Mouse (Mus musculus) intestine, embryonic 14.5 days (tissue): ENCODE results near the gene Hoxb6. TPM values are rescaled to one million over a fixed set of nuclear protein-coding genes. Genes with fewer than 3 reads are reported as not detected.

Experiments
- ATAC-seq: fragments of 200-750 bp; cut with Nextera tagmentation; replicated peaks from 2 replicates; pipeline ENCODE4 v1.8.0; 2017; ENCODE audit warnings: low read depth, moderate number of reproducible peaks, moderate TSS enrichment, moderate library complexity; ENCODE audit not compliant: low FRiP score, low TSS enrichment
- DNase-seq: peaks from one replicate; pipeline ENCODE4 v3.0.0-alpha.2; 2018; ENCODE audit warnings: low spot score
- H3K27ac ChIP-seq: fragments of 300-500 bp; sonication (generic); 2 replicates; pipeline ENCODE4 v1.5.1; 2014; ENCODE audit warnings: low read depth, mild to moderate bottlenecking, control low read depth
- H3K27me3 ChIP-seq: fragments of 300-500 bp; sonication (generic); replicated peaks from 2 replicates; pipeline ENCODE4 v1.6.1; 2014; ENCODE audit warnings: low read length, control low read depth; ENCODE audit not compliant: control insufficient read depth, insufficient read depth
- H3K36me3 ChIP-seq: fragments of 300-500 bp; sonication (generic); 2 replicates; pipeline ENCODE4 v1.6.1; 2014; ENCODE audit warnings: low read length, control low read depth; ENCODE audit not compliant: control insufficient read depth, insufficient read depth
- H3K4me1 ChIP-seq: fragments of 300-500 bp; sonication (generic); replicated peaks from 2 replicates; pipeline ENCODE4 v1.6.1; 2014; ENCODE audit warnings: low read length, control low read depth, mixed read lengths; ENCODE audit not compliant: control insufficient read depth, insufficient read depth
- H3K4me2 ChIP-seq: fragments of 300-500 bp; sonication (generic); 2 replicates; pipeline ENCODE4 v1.6.1; 2014; ENCODE audit warnings: low read length
- H3K4me3 ChIP-seq: fragments of 300-500 bp; sonication (generic); 2 replicates; pipeline ENCODE4 v1.5.1; 2014; ENCODE audit warnings: low read depth, low read length, control low read depth, mixed read lengths
- H3K9ac ChIP-seq: fragments of 300-500 bp; sonication (generic); 2 replicates; pipeline ENCODE4 v1.6.1; 2014; ENCODE audit warnings: mild to moderate bottlenecking, low read length
- H3K9me3 ChIP-seq: fragments of 300-500 bp; sonication (generic); 2 replicates; pipeline ENCODE4 v1.6.1; 2016; ENCODE audit warnings: low read length, control low read depth; ENCODE audit not compliant: control insufficient read depth
- WGBS: fragments of 180-500 bp; shearing (Covaris S2); extraction: QIAGEN DNeasy Blood & Tissue Kit; methylation state at CpG from one replicate; pipeline ENCODE4 v1.1.7; 2014; 5-methylcytosine and 5-hydroxymethylcytosine counted together
- polyA plus RNA-seq: library from polyadenylated mRNA; unstranded; fragments of >200 nt; fragmentation: Nextera tagmentation; extraction: Ambion mirVana; gene quantifications from 2 replicates; pipeline ENCODE4 v1.2.1, GENCODE M21; 2014

Gene Hoxb6
- polyA plus RNA-seq, 1 experiment from 2014 or later: 18.1 TPM

GRCm38 (mm10) chr11:96313806-96314428 lies 21.6 kb downstream of the Hoxb6 start:
- DNase-seq (peak; percentile 67), ATAC-seq (no peak)
- Histone ChIP-seq H3K4me1 (peaks cover 66% of the 10 kb centered on the region), H3K9ac (peak overlapping the region; percentile 96), H3K27ac (peak overlapping the region; percentile 99), H3K27me3 (no peaks in the 10 kb centered on the region), H3K4me2 (peak overlapping the region; percentile 89), H3K4me3 (peak overlapping the region; percentile 55), H3K9me3 (no peaks in the 10 kb centered on the region), H3K36me3 (no peaks in the 10 kb centered on the region)
- WGBS: 16% methylated on average over 12 of the region's 12 CpGs

GRCm38 (mm10) chr11:96314671-96315343 lies 22.5 kb downstream of the Hoxb6 start:
- DNase-seq (peak; percentile 81), ATAC-seq (no peak)
- Histone ChIP-seq H3K27ac (peak overlapping the region; percentile 99), H3K36me3 (no peaks in the 10 kb centered on the region), H3K27me3 (no peaks in the 10 kb centered on the region), H3K9ac (peak overlapping the region; percentile 96), H3K4me2 (peak overlapping the region; percentile 89), H3K9me3 (no peaks in the 10 kb centered on the region), H3K4me1 (peaks cover 59% of the 10 kb centered on the region), H3K4me3 (peak overlapping the region; percentile 55)
- WGBS: 4% methylated on average over 34 of the region's 34 CpGs

GRCm38 (mm10) chr11:96315344-96315681 lies 23.0 kb downstream of the Hoxb6 start:
- peak overlapping the region; percentile 96 for H3K9ac ChIP-seq
- H3K27ac ChIP-seq: peak overlapping the region; percentile 99
- peak overlapping the region; percentile 55 for H3K4me3 ChIP-seq
- H3K27me3 ChIP-seq: no peaks in the 10 kb centered on the region
- H3K36me3 ChIP-seq: peaks cover under 1% of the 10 kb centered on the region; the same call in 1 of the 2 replicates
- peaks cover 54% of the 10 kb centered on the region for H3K4me1 ChIP-seq
- 10% methylated on average over 5 of the region's 5 CpGs for WGBS
- H3K9me3 ChIP-seq: no peaks in the 10 kb centered on the region
- ATAC-seq: no peak
- peak overlapping the region; percentile 89 for H3K4me2 ChIP-seq
- DNase-seq: no peak

- Histone ChIP-seq H3K4me2 (peak overlapping the region; percentile 89), H3K9ac (peak overlapping the region; percentile 96), H3K4me1 (peaks cover 42% of the 10 kb centered on the region), H3K27me3 (no peaks in the 10 kb centered on the region), H3K9me3 (no peaks in the 10 kb centered on the region), H3K27ac (peak overlapping the region; percentile 99), H3K4me3 (peak overlapping the region; percentile 69), H3K36me3 (peaks cover 12% of the 10 kb centered on the region; the same call in 1 of the 2 replicates)
- DNase-seq (no peak), ATAC-seq (no peak)
- 14% methylated on average over 18 of the region's 18 CpGs for WGBS
Measured at GRCm38 (mm10) chr11:96316696-96317607, 24.7 kb downstream of the Hoxb6 start.

- Histone ChIP-seq H3K4me1 (peaks cover 43% of the 10 kb centered on the region), H3K9me3 (no peaks in the 10 kb centered on the region), H3K27ac (peak within 1 kb of the TSS; percentile 99), H3K27me3 (no peaks in the 10 kb centered on the region), H3K4me2 (peak within 1 kb of the TSS; percentile 89), H3K4me3 (peak within 1 kb of the TSS; percentile 69), H3K9ac (peak within 1 kb of the TSS; percentile 96), H3K36me3 (peaks cover 12% of the 10 kb centered on the region; the same call in 1 of the 2 replicates)
- ATAC-seq: no peak; the same call in none of the 2 replicates
- peak; percentile 78 for DNase-seq
- WGBS: 6% methylated on average over 28 of the region's 28 CpGs
Measured at GRCm38 (mm10) chr11:96317608-96318367, 25.5 kb downstream of the Hoxb6 start, which contains the start of gene Hoxb4. Gene Hoxb4 (plus strand): TSS chr11:96318267.

GRCm38 (mm10) chr11:96318368-96319070 lies 26.2 kb downstream of the Hoxb6 start:
- Histone ChIP-seq H3K36me3 (peaks cover 16% of the 10 kb centered on the region; the same call in 1 of the 2 replicates), H3K4me2 (peak overlapping the region; percentile 89), H3K4me3 (peak overlapping the region; percentile 69), H3K4me1 (peaks cover 36% of the 10 kb centered on the region), H3K9me3 (no peaks in the 10 kb centered on the region), H3K27ac (peak overlapping the region; percentile 99), H3K27me3 (no peaks in the 10 kb centered on the region), H3K9ac (peak overlapping the region; percentile 96)
- WGBS: under 1% methylated on average over 38 of the region's 45 CpGs
- DNase-seq (peak; percentile 82), ATAC-seq (peak; percentile 83)

GRCm38 (mm10) chr11:96319071-96319902 lies 27.0 kb downstream of the Hoxb6 start:
- H3K4me1 ChIP-seq: peaks cover 34% of the 10 kb centered on the region
- DNase-seq: peak; percentile 87
- under 1% methylated on average over 30 of the region's 34 CpGs for WGBS

More at GRCm38 (mm10) chr11:96319071-96319902, 27.0 kb downstream of the Hoxb6 start:
- Histone ChIP-seq H3K27ac (peak overlapping the region; percentile 99), H3K4me3 (peak overlapping the region; percentile 69), H3K27me3 (no peaks in the 10 kb centered on the region), H3K9ac (peak overlapping the region; percentile 96), H3K4me2 (peak overlapping the region; percentile 89), H3K36me3 (peaks cover 16% of the 10 kb centered on the region; the same call in 1 of the 2 replicates), H3K9me3 (no peaks in the 10 kb centered on the region)
- ATAC-seq: peak; percentile 33
